8 mouse cellular contexts compared by ENCODE assay signal in the genomic region with DNA sequence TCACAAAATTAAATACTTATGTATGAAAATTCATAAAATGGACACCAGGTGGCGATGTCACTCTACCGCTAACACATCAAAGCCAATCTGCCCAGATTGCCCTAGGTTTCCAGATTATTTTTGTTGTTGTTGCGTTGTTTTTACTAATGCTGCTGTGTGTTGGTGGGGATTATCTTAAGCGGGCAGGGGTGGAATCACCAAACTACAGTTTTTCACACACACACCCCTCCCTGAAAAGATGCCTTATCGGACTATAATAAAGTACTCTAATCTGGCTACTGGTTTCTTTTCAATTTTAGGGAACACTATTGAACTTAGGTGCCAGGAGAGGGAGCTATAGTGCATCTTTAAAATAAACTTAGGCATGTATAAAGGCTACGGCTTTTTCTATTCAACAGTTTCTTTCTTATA. TPM values are rescaled to one million over a fixed set of nuclear protein-coding genes. Genes with fewer than 3 reads are reported as not detected.
A peak's percentile ranks its signal among the peaks of the same experiment; 100 is the strongest.
DNase-seq lines count a peak whose midpoint lies in the region; ATAC-seq and TF ChIP-seq lines count a peak whose summit lies in the region.

No protein-coding gene starts in this region.

- H3K36me3 ChIP-seq in ES-Bruce4 (ENCODE audit: control insufficient read depth, insufficient read depth, low read length, poor library complexity, severe bottlenecking) = no peaks in the 10 kb centered on the region
- H3K36me3 ChIP-seq in neural tube, embryonic 15.5 days = no peaks in the 10 kb centered on the region

- no peak for TF ChIP-seq CTCF in ES-Bruce4 (IDR thresholded peaks at IDR 0.05; ENCODE audit: low read depth, low read length)
- 0 out of 2 replicates have a peak, but pooled peaks have one; percentile 3 for TF ChIP-seq CTCF in embryonic fibroblast, embryonic 13.5 days (IDR thresholded peaks at IDR 0.05; ENCODE audit: borderline replicate concordance, insufficient read depth, low read length)
- TF ChIP-seq CTCF in layer of hippocampus, adult 2 months (conservative IDR thresholded peaks at IDR 0.05) = peak; percentile 81
- peak; percentile 56 for TF ChIP-seq CTCF in lung, adult 2 months (IDR thresholded peaks at IDR 0.05; ENCODE audit: insufficient read depth, low read length)

- TF ChIP-seq POLR2A in ES-Bruce4 (IDR thresholded peaks at IDR 0.05; ENCODE audit: insufficient read depth, low read length) = no peak
- no peak for TF ChIP-seq POLR2A in embryonic fibroblast, embryonic 13.5 days (IDR thresholded peaks at IDR 0.05; ENCODE audit: low read depth, low read length)
- no peak for TF ChIP-seq POLR2A in lung, adult 2 months (IDR thresholded peaks at IDR 0.05; ENCODE audit: borderline replicate concordance, extremely low read depth, low read depth, low read length)

- no peak for TF ChIP-seq EP300 in ES-Bruce4 (IDR thresholded peaks at IDR 0.05; ENCODE audit: insufficient read depth, low read depth, low read length)

- DNase-seq in adrenal gland, adult 2 months = peak; percentile 31
- DNase-seq in layer of hippocampus, adult 2 months (ENCODE audit: low spot score in 2 of 2) = peak; percentile 17 to 50
- peak; percentile 66 for DNase-seq in lung, adult 2 months
- DNase-seq in gastrocnemius, postnatal 36 days = no peak

- under 1% methylated on average over 6 of the region's 6 CpGs for WGBS in lung, adult 2 months
- WGBS in neural tube, embryonic 15.5 days = 3% methylated on average over 6 of the region's 6 CpGs

- H3K4me2 ChIP-seq in neural tube, embryonic 15.5 days = peak overlapping the region; percentile 58

- H3K27ac ChIP-seq in ES-Bruce4 (ENCODE audit: insufficient read depth, low read length) = no peak overlapping the region
- no peak overlapping the region for H3K27ac ChIP-seq in embryonic fibroblast, embryonic 13.5 days (ENCODE audit: insufficient read depth, low read length)
- H3K27ac ChIP-seq in layer of hippocampus, adult 2 months = peak overlapping the region; percentile 81
- H3K27ac ChIP-seq in neural tube, embryonic 15.5 days (replicated peaks) = peak overlapping the region; percentile 64

- no peak overlapping the region for H3K4me3 ChIP-seq in ES-Bruce4 (ENCODE audit: low read depth, low read length)
- H3K4me3 ChIP-seq in embryonic fibroblast, embryonic 13.5 days (ENCODE audit: insufficient read depth, low read length) = peak overlapping the region; percentile 53
- H3K4me3 ChIP-seq in layer of hippocampus, adult 2 months = peak overlapping the region; percentile 51
- peak overlapping the region; percentile 54 for H3K4me3 ChIP-seq in lung, adult 2 months (replicated peaks; ENCODE audit: extremely low read depth, low read depth, low read length)
- peak overlapping the region; percentile 38 for H3K4me3 ChIP-seq in neural tube, embryonic 15.5 days (replicated peaks)

- H3K27me3 ChIP-seq in ES-Bruce4 (ENCODE audit: control insufficient read depth, insufficient read depth, low read length, poor library complexity, severe bottlenecking) = no peaks in the 10 kb centered on the region
- H3K27me3 ChIP-seq in neural tube, embryonic 15.5 days (replicated peaks) = no peaks in the 10 kb centered on the region

- intact Hi-C loops in gastrocnemius, postnatal 36 days (cut with DNase I) = loop anchor here (1.0 kb wide), 1 partner anchor 98 kb away; no protein-coding TSS in a partner anchor

- ATAC-seq in hematopoietic stem cell, adult 5-6 weeks (replicated peaks in 1 of 2; ENCODE audit: insufficient read depth in 1 of 2, low FRiP score in 2 of 2, low TSS enrichment in 1 of 2, low read depth in 1 of 2, poor library complexity in 2 of 2, severe bottlenecking in 2 of 2) = peak; percentile 74 to 81; a peak in 3 of 4 replicates
- ATAC-seq in neural tube, embryonic 15.5 days (ENCODE audit: low FRiP score) = peak; percentile 84

- H3K9me3 ChIP-seq in ES-Bruce4 (replicated peaks; ENCODE audit: control insufficient read depth, insufficient read depth, low read length, poor library complexity, severe bottlenecking) = no peaks in the 10 kb centered on the region
- H3K9me3 ChIP-seq in neural tube, embryonic 15.5 days (replicated peaks) = no peaks in the 10 kb centered on the region

- H3K4me1 ChIP-seq in ES-Bruce4 (ENCODE audit: control insufficient read depth, insufficient read depth, low read length) = no peaks in the 10 kb centered on the region
- H3K4me1 ChIP-seq in embryonic fibroblast, embryonic 13.5 days (ENCODE audit: control insufficient read depth, insufficient read depth, low read length) = no peaks in the 10 kb centered on the region
- H3K4me1 ChIP-seq in lung, adult 2 months (ENCODE audit: control insufficient read depth, insufficient read depth, low read length) = no peaks in the 10 kb centered on the region; the same call in 1 of the 2 replicates
- no peaks in the 10 kb centered on the region for H3K4me1 ChIP-seq in neural tube, embryonic 15.5 days

- peak overlapping the region; percentile 61; the same call in 1 of the 2 replicates for H3K9ac ChIP-seq in ES-Bruce4 (ENCODE audit: low read depth, poor library complexity, severe bottlenecking)
- H3K9ac ChIP-seq in neural tube, embryonic 15.5 days (replicated peaks) = 0 out of 2 replicates have a peak overlapping the region, but pooled peaks have one; percentile 40

RNA-seq across cellular contexts. Expression of a gene that starts 41.1 kb away (rescaled TPM):
- not detected in 2 replicates for polyA plus RNA-seq in ES-Bruce4 (2011; ENCODE audit: insufficient read depth, insufficient read length, low read depth, missing spikeins)
- total RNA-seq in adrenal gland, adult 2 months (2021) = under 1 TPM; 0.75 to 0.90 TPM
- polyA plus RNA-seq in adrenal gland, adult 2 months (2012; rRNA removed) = 0.25 TPM in 1 of 2 replicates, not detected in the other
- 2.9 and 14.0 TPM in 2 replicates for polyA plus RNA-seq in embryonic fibroblast, embryonic 13.5 days (2011; ENCODE audit: insufficient read length, low read depth, missing spikeins)
- not detected in 2 replicates for total RNA-seq in hematopoietic stem cell, adult 5-6 weeks (2017)
- 10 to 100 TPM; 69.9 to 86.0 TPM for total RNA-seq in layer of hippocampus, adult 2 months (2021)
- polyA plus RNA-seq in lung, adult 2 months (2012; rRNA removed) = 0.26 TPM in 1 of 2 replicates, not detected in the other
- polyA plus RNA-seq in neural tube, embryonic 15.5 days (2015; fragmentation: Nextera tagmentation; extraction: Ambion mirVana) = 1,724 and 2,236 TPM in 2 replicates
- not detected for total RNA-seq in gastrocnemius, postnatal 36 days (2021)

RNA-seq across cellular contexts. Expression of a gene that starts 50.5 kb away (rescaled TPM):
- 0.91 and 1.8 TPM in 2 replicates for polyA plus RNA-seq in ES-Bruce4 (2011; ENCODE audit: insufficient read depth, insufficient read length, low read depth, missing spikeins)
- 10 to 100 TPM; 46.4 to 53.8 TPM for total RNA-seq in adrenal gland, adult 2 months (2021)
- 84.3 and 99.7 TPM in 2 replicates for polyA plus RNA-seq in adrenal gland, adult 2 months (2012; rRNA removed)
- 21.3 and 32.9 TPM in 2 replicates for polyA plus RNA-seq in embryonic fibroblast, embryonic 13.5 days (2011; ENCODE audit: insufficient read length, low read depth, missing spikeins)
- total RNA-seq in hematopoietic stem cell, adult 5-6 weeks (2017) = 38.4 and 49.7 TPM in 2 replicates
- total RNA-seq in layer of hippocampus, adult 2 months (2021) = 10 to 100 TPM; 23.7 to 24.8 TPM
- polyA plus RNA-seq in lung, adult 2 months (2012; rRNA removed) = 167 and 190 TPM in 2 replicates
- 34.4 and 37.3 TPM in 2 replicates for polyA plus RNA-seq in neural tube, embryonic 15.5 days (2015; fragmentation: Nextera tagmentation; extraction: Ambion mirVana)
- total RNA-seq in gastrocnemius, postnatal 36 days (2021) = 10 to 100 TPM; 47.5 to 55.1 TPM

Comparison
In these comparisons a context has a peak if more than half of its experiments do, and no peak if none do; other contexts are left out.
1. H3K27ac ChIP-seq: peak in layer of hippocampus, adult 2 months (single experiment) and neural tube, embryonic 15.5 days (single experiment); none in ES-Bruce4 (single experiment) and embryonic fibroblast, embryonic 13.5 days (single experiment).
2. DNase-seq: peak in adrenal gland, adult 2 months (single experiment), layer of hippocampus, adult 2 months (2 of 2) and lung, adult 2 months (single experiment); none in gastrocnemius, postnatal 36 days (0 of 2).
3. RNA of a gene that starts 41.1 kb away (polyA plus RNA-seq): 1,724 to 2,236 TPM in neural tube, embryonic 15.5 days; 2.9 to 14.0 TPM in embryonic fibroblast, embryonic 13.5 days, 0.26 TPM in lung, adult 2 months, 0.25 TPM in adrenal gland, adult 2 months and not detected in ES-Bruce4; every median in the first group is over 100 times any median in the second.